Comparison of ENCODE assay signal across 34 mouse cellular contexts in genomic region chr13:45059206-45059605, GRCm38 (mm10). TPM values are rescaled to one million over a fixed set of nuclear protein-coding genes. Genes with fewer than 3 reads are reported as not detected.
DNase-seq lines count a peak whose midpoint lies in the region; ATAC-seq lines count a peak whose summit lies in the region.
"Had no signal": no experiment of that assay in that cellular context is flagged by ENCODE, and none has a peak within 500 bp of the region (broad histone marks: within the 10 kb centered on the region; RNA-seq: fewer than 3 reads in every experiment).

No protein-coding gene starts in this region.

- no peak overlapping the region for H3K4me2 ChIP-seq in forebrain, embryonic 14.5 days (ENCODE audit: low read length)
- H3K4me2 ChIP-seq in forebrain, embryonic 16.5 days (ENCODE audit: low read length), result no peak overlapping the region
- H3K4me2 ChIP-seq: embryonic facial prominence, embryonic 13.5 days; heart, embryonic 12.5 days; hindbrain, embryonic 12.5 days; intestine, embryonic 15.5 days; limb, embryonic 15.5 days; liver, embryonic 13.5 days; neural tube, embryonic 15.5 days had no signal

- no peak overlapping the region for H3K9ac ChIP-seq in forebrain, embryonic 14.5 days (ENCODE audit: low read length)
- no peak overlapping the region for H3K9ac ChIP-seq in forebrain, embryonic 16.5 days (replicated peaks; ENCODE audit: low read depth, low read length)
- H3K9ac ChIP-seq: embryonic facial prominence, embryonic 13.5 days; heart, embryonic 12.5 days; hindbrain, embryonic 12.5 days; intestine, embryonic 15.5 days; limb, embryonic 15.5 days; liver, embryonic 13.5 days; neural tube, embryonic 15.5 days had no signal

- no peak overlapping the region for H3K27ac ChIP-seq in forebrain, embryonic 14.5 days (ENCODE audit: low read depth, low read length)
- no peak overlapping the region for H3K27ac ChIP-seq in forebrain, embryonic 10.5 days
- no peak overlapping the region for H3K27ac ChIP-seq in forebrain, embryonic 16.5 days (ENCODE audit: low read length)
- H3K27ac ChIP-seq: embryonic facial prominence, embryonic 13.5 days; hindbrain, embryonic 12.5 days; hindbrain, postnatal 0 days; intestine, embryonic 15.5 days; limb, embryonic 10.5 days; limb, embryonic 15.5 days; liver, embryonic 13.5 days; macrophage; neural tube, embryonic 15.5 days had no signal

- no peak for ATAC-seq in forebrain, embryonic 14.5 days
- peak; percentile 73 for ATAC-seq in forebrain, embryonic 16.5 days
- ATAC-seq: hindbrain, postnatal 0 days; intestine, embryonic 15.5 days; lung, postnatal 0 days had no signal

- WGBS in forebrain, embryonic 14.5 days, result 73% methylated on average over 17 of the region's 17 CpGs
- 90% methylated on average over 17 of the region's 17 CpGs for WGBS in forebrain, embryonic 10.5 days
- whole genome bisulfite sequencing in forebrain, embryonic 16.5 days, result 61% methylated on average over 17 of the region's 17 CpGs

- no peaks in the 10 kb centered on the region for H3K36me3 ChIP-seq in forebrain, embryonic 14.5 days (ENCODE audit: control insufficient read depth, insufficient read depth, low read length)
- H3K36me3 ChIP-seq in forebrain, embryonic 10.5 days (replicated peaks), result no peaks in the 10 kb centered on the region
- no peaks in the 10 kb centered on the region for H3K36me3 ChIP-seq in forebrain, embryonic 16.5 days (ENCODE audit: control insufficient read depth, insufficient read depth)
- H3K36me3 ChIP-seq: embryonic facial prominence, embryonic 13.5 days; heart, embryonic 12.5 days; hindbrain, embryonic 12.5 days; intestine, embryonic 15.5 days; limb, embryonic 10.5 days; limb, embryonic 15.5 days; liver, embryonic 13.5 days; neural tube, embryonic 15.5 days had no signal

- H3K4me3 ChIP-seq in forebrain, embryonic 14.5 days (ENCODE audit: low read depth, low read length), result no peak overlapping the region
- no peak overlapping the region for H3K4me3 ChIP-seq in forebrain, embryonic 10.5 days
- H3K4me3 ChIP-seq in forebrain, embryonic 16.5 days (replicated peaks; ENCODE audit: low read length), result no peak overlapping the region
- H3K4me3 ChIP-seq: embryonic facial prominence, embryonic 13.5 days; heart, embryonic 12.5 days; hindbrain, embryonic 12.5 days; intestine, embryonic 15.5 days; limb, embryonic 10.5 days; limb, embryonic 15.5 days; liver, embryonic 13.5 days; neural tube, embryonic 15.5 days had no signal

- H3K9me3 ChIP-seq in forebrain, embryonic 14.5 days (replicated peaks; ENCODE audit: control insufficient read depth, low read length), result no peaks in the 10 kb centered on the region
- no peaks in the 10 kb centered on the region for H3K9me3 ChIP-seq in forebrain, embryonic 10.5 days
- no peaks in the 10 kb centered on the region for H3K9me3 ChIP-seq in forebrain, embryonic 16.5 days (ENCODE audit: control insufficient read depth, low read length)
- H3K9me3 ChIP-seq: embryonic facial prominence, embryonic 13.5 days; heart, embryonic 12.5 days; hindbrain, embryonic 12.5 days; intestine, embryonic 15.5 days; limb, embryonic 10.5 days; limb, embryonic 15.5 days; liver, embryonic 13.5 days; neural tube, embryonic 15.5 days had no signal

- no peaks in the 10 kb centered on the region for H3K4me1 ChIP-seq in forebrain, embryonic 14.5 days (ENCODE audit: control insufficient read depth, insufficient read depth, low read length)
- no peaks in the 10 kb centered on the region for H3K4me1 ChIP-seq in forebrain, embryonic 10.5 days
- H3K4me1 ChIP-seq in forebrain, embryonic 16.5 days (replicated peaks; ENCODE audit: control insufficient read depth, insufficient read depth, low read length), result peaks cover 7% of the 10 kb centered on the region
- H3K4me1 ChIP-seq: embryonic facial prominence, embryonic 13.5 days; hindbrain, embryonic 12.5 days; intestine, embryonic 15.5 days; limb, embryonic 10.5 days; liver, embryonic 13.5 days; neural tube, embryonic 15.5 days had no signal

- no peaks in the 10 kb centered on the region for H3K27me3 ChIP-seq in forebrain, embryonic 14.5 days (replicated peaks; ENCODE audit: control insufficient read depth, insufficient read depth, low read length)
- H3K27me3 ChIP-seq in forebrain, embryonic 10.5 days (ENCODE audit: poor library complexity, severe bottlenecking), result no peaks in the 10 kb centered on the region
- 0 out of 2 replicates have a peak, but pooled peaks cover 2% of the 10 kb centered on the region for H3K27me3 ChIP-seq in forebrain, embryonic 16.5 days (replicated peaks; ENCODE audit: control insufficient read depth, insufficient read depth, low read length)
- H3K27me3 ChIP-seq: embryonic facial prominence, embryonic 13.5 days; heart, embryonic 12.5 days; hindbrain, embryonic 12.5 days; intestine, embryonic 15.5 days; limb, embryonic 15.5 days; neural tube, embryonic 15.5 days had no signal

- peak; percentile 73 to 81 for DNase-seq in cerebellum, postnatal 10 days
- no peak for DNase-seq in cerebellum, adult 11 months
- peak; percentile 35 for DNase-seq in forebrain, embryonic 14.5 days (ENCODE audit: low spot score)
- DNase-seq in forebrain, embryonic 10.5 days (ENCODE audit: extremely low spot score, low spot score), result no peak
- peak; percentile 12 for DNase-seq in heart, postnatal 4 days
- no peak for DNase-seq in heart, adult 11 months
- DNase-seq in right cerebral cortex, postnatal 4 days, result no peak
- DNase-seq: adrenal gland, postnatal 25 days; gastrocnemius, postnatal 25 days; heart, adult 18-20 months; heart, postnatal 14 days; kidney, adult 2 months; kidney, postnatal 36 days; liver, embryonic 13.5 days; lung, adult 18-20 months; midbrain, embryonic 14.5 days; right cerebral cortex, postnatal 25 days; spleen, adult 18-20 months; thymus, postnatal 14 days had no signal

RNA-seq across cellular contexts. Expression of gene Gm9817, which starts 19.3 kb away (rescaled TPM):
- polyA plus RNA-seq in forebrain, embryonic 14.5 days (2014; fragmentation: Nextera tagmentation; extraction: Ambion mirVana), result 0.08 TPM in 1 of 2 replicates, not detected in the other
- polyA plus RNA-seq in forebrain, embryonic 10.5 days (2016; fragmentation: Nextera tagmentation; extraction: Ambion mirVana), result not detected in 2 replicates
- under 1 TPM; 0.26 to 0.27 TPM for total RNA-seq in heart, postnatal 4 days (2021)
- polyA plus RNA-seq in forebrain, embryonic 16.5 days (2015; fragmentation: Nextera tagmentation; extraction: Ambion mirVana), result not detected in 2 replicates
- total RNA-seq: common myeloid progenitor, adult 5-6 weeks; heart, postnatal 14 days; layer of hippocampus, adult 8-10 months; megakaryocyte-erythroid progenitor cell, adult 5-6 weeks had no signal
- polyA plus RNA-seq: embryonic facial prominence, embryonic 13.5 days; hindbrain, embryonic 12.5 days; intestine, embryonic 15.5 days; kidney, adult 2 months; kidney, embryonic 16.5 days; limb, embryonic 10.5 days; liver, embryonic 13.5 days; midbrain, embryonic 14.5 days; neural tube, embryonic 15.5 days had no signal

RNA-seq across cellular contexts. Expression of gene Dtnbp1, which starts 57.3 kb away (rescaled TPM):
- polyA plus RNA-seq in forebrain, embryonic 14.5 days (2014; fragmentation: Nextera tagmentation; extraction: Ambion mirVana), result 114 and 122 TPM in 2 replicates
- polyA plus RNA-seq in forebrain, embryonic 10.5 days (2016; fragmentation: Nextera tagmentation; extraction: Ambion mirVana), result 81.8 and 89.4 TPM in 2 replicates
- 10 to 100 TPM; 74.4 to 76.0 TPM for total RNA-seq in heart, postnatal 4 days (2021)
- polyA plus RNA-seq in forebrain, embryonic 16.5 days (2015; fragmentation: Nextera tagmentation; extraction: Ambion mirVana), result 95.1 and 118 TPM in 2 replicates

Comparison
In these comparisons a context has a peak if more than half of its experiments do, and no peak if none do; other contexts are left out.
1. DNase-seq: peak in cerebellum, postnatal 10 days (2 of 2), forebrain, embryonic 14.5 days (single experiment) and heart, postnatal 4 days (single experiment); none in cerebellum, adult 11 months (single experiment), forebrain, embryonic 10.5 days (single experiment), heart, adult 11 months (single experiment) and right cerebral cortex, postnatal 4 days (single experiment).